Mouse (Mus musculus): ENCODE measurements around the gene Defb42. TPM values are rescaled to one million over a fixed set of nuclear protein-coding genes. Genes with fewer than 3 reads are reported as not detected.

Defb42 gene
- not detected for total RNA-seq (2023)

DNA sequence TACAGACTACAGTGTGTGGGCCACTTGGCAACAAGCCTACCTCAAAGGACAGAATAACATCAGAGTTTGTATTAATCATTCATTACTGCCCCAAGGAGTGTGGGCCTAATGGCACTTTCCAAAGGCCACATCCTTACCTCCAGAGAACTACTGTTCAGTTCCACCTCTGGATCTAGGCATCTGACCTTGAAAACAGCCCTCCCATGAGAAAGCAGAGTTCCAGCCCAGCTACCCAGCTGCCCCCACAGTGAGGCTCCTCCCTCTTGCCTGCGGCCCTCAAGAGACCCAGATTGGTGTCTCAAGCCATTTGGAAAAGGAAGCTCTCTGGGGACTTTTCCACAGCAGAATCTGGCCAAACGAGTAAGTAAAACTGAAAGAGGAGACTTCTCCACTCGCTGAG lies at the start of gene Defb42:
Defb42 (plus strand) TSS at position 301 of the 400 bp plus-strand sequence.

DNA sequence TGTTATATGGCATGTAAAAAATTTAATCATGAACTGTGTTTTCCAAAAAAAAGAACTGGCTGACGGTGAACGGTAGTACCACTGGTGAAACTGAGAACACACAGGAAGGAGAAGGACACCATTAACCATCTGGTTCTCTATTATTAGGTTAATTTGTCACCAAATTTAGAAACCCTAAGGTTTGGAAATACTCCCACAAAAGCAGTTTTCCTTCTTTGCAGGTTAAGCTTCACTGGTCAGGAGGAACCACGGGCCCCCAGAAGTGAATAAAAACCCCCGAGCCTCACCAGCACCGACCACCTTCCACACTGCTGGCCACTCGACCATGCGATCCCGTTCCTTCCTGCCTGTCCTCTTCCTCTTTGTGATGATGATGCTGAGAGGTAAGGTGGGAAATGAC lies 49.0 kb upstream of the Defb42 start, which contains the start of gene Defb47:
Defb47 (plus strand) TSS at position 301 of the 400 bp plus-strand sequence.

DNA sequence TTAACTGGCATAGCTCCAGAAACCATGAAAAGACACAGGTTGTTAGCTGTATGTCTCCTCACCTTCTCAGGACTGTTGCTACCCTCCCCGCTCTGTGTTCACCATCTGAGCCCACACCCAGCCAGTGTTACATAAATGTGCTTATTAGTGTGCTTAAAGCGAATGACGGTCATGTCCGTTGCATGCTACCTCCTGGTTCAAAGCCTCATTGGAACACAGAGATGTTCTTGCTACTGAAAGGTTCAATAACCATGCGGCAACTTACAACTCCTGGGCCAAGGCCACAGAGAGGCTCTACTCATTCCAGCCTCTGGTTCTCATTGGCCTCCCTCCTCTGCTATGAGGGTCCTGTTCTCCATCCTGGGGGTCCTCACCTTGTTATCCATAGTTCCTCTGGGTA lies 35.3 kb upstream of the Defb42 start, which contains the start of gene Defb43:
Defb43 (plus strand) TSS at position 301 of the 400 bp plus-strand sequence.

DNA sequence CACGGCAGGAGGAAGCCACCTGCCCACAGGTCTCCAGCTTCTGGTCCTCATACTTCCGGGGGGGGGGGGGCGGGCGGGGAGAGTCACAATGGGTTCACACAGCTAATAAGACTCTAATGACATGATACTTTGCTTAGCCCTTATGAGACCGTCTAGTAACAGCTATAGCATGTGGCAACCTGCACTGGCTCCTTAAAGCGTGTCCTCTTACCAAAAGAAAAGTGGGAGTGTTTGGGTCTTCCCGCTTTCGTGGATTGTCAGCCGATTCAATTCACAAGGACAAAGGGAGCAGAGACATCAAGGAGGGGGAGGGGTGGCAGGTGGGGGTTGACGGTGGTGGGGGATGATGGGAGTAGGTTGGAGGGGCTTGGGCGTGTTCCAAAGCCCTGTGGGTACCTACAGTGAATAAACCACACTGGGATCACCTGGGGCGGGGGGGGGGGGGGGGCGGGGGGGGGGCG lies 3.1 kb downstream of the Defb42 start, which contains the start of gene Defb30:
Defb30 (minus strand) TSS at position 51 of the 461 bp plus-strand sequence.

Other genes with a start within 250 kb of the Defb42 start
- gene Wdfy2, start 209.3 kb upstream of the Defb42 start, total RNA-seq (2023): 15.2 TPM
- not detected for gene Defb48, start 62.5 kb upstream of the Defb42 start, total RNA-seq (2023)
- gene Defb47, start 48.9 kb upstream of the Defb42 start, total RNA-seq (2023): not detected
- not detected for gene Defb43, start 35.2 kb upstream of the Defb42 start, total RNA-seq (2023)
- not detected for gene Defb30, start 3.0 kb downstream of the Defb42 start, total RNA-seq (2023)